9 mouse cellular contexts compared by ENCODE assay signal in genomic region chr16:10565278-10565885, GRCm38 (mm10). TPM values are rescaled to one million over a fixed set of nuclear protein-coding genes. Genes with fewer than 3 reads are reported as not detected.
DNase-seq lines count a peak whose midpoint lies in the region; ATAC-seq and TF ChIP-seq lines count a peak whose summit lies in the region.
"Had no signal": no experiment of that assay in that cellular context is flagged by ENCODE, and none has a peak within 500 bp of the region (broad histone marks: within the 10 kb centered on the region; RNA-seq: fewer than 3 reads in every experiment).

No protein-coding gene starts in this region.

- H3K9me3 ChIP-seq in ES-E14 (ENCODE audit: control insufficient read depth, insufficient read depth, low read depth, low read length) = no peaks in the 10 kb centered on the region
- no peaks in the 10 kb centered on the region for H3K9me3 ChIP-seq in lung, embryonic 14.5 days (ENCODE audit: low read depth, low read length)
- H3K9me3 ChIP-seq: lung, embryonic 15.5 days had no signal

- 35% methylated on average over 4 of the region's 4 CpGs for WGBS in lung, embryonic 14.5 days

- DNase-seq in ES-E14 (ENCODE audit: low read depth, low spot score) = peak; percentile 48
- DNase-seq in brain, embryonic 14.5 days (ENCODE audit: low read depth) = peak; percentile 86
- DNase-seq in fibroblast of lung, adult 2 months (ENCODE audit: low read depth) = peak; percentile 68
- peak; percentile 75 to 81 for DNase-seq in heart, postnatal 14 days
- peak; percentile 48 to 81 for DNase-seq in kidney, postnatal 36 days
- DNase-seq in lung, embryonic 14.5 days = peak; percentile 87
- DNase-seq in ovary, postnatal 14 days (ENCODE audit: low spot score) = peak; percentile 65
- DNase-seq in thymus, postnatal 10 days (ENCODE audit: low spot score in 2 of 2) = peak; percentile 60 to 81

- in situ Hi-C loops in ES-E14 (cut with MboI; ENCODE audit: low sequenced_read_pairs in 2 of 2, unreplicated experiment in 2 of 2) = loop anchor here in 1 of 2 experiments (25.0 kb wide), 1 partner anchor 297 kb away; no protein-coding TSS in a partner anchor

- intact Hi-C loops in heart, postnatal 14 days (cut with DNase I) = no loop called here

- peaks cover 5% of the 10 kb centered on the region; the same call in 1 of the 2 replicates for H3K36me3 ChIP-seq in ES-E14 (ENCODE audit: control insufficient read depth, insufficient read depth, low read length, poor library complexity, severe bottlenecking)
- H3K36me3 ChIP-seq in lung, embryonic 14.5 days (ENCODE audit: insufficient read depth) = peaks cover 23% of the 10 kb centered on the region; the same call in 1 of the 2 replicates

- no peak overlapping the region for H3K4me3 ChIP-seq in ES-E14 (ENCODE audit: insufficient read depth in 1 of 2, low read depth in 1 of 2, low read length in 2 of 2, poor library complexity in 1 of 2, severe bottlenecking in 1 of 2)
- H3K4me3 ChIP-seq in lung, embryonic 14.5 days (ENCODE audit: low read depth, low read length) = no peak overlapping the region
- H3K4me3 ChIP-seq: lung, embryonic 15.5 days had no signal

- no peak overlapping the region for H3K9ac ChIP-seq in ES-E14 (ENCODE audit: insufficient read depth, low read depth, low read length, poor library complexity, severe bottlenecking)
- no peak overlapping the region for H3K9ac ChIP-seq in lung, embryonic 14.5 days
- H3K9ac ChIP-seq: lung, embryonic 15.5 days had no signal

- no peak overlapping the region for H3K27ac ChIP-seq in ES-E14 (ENCODE audit: insufficient read depth, low read depth, low read length, poor library complexity, severe bottlenecking)
- no peak overlapping the region for H3K27ac ChIP-seq in lung, embryonic 14.5 days (ENCODE audit: low read depth)
- H3K27ac ChIP-seq: lung, embryonic 15.5 days had no signal

- peak; percentile 95 for TF ChIP-seq CTCF in brain, embryonic 14.5 days (IDR thresholded peaks at IDR 0.05; ENCODE audit: borderline replicate concordance, extremely low read depth, insufficient read depth, insufficient read length)
- TF ChIP-seq CTCF in lung, embryonic 14.5 days (IDR thresholded peaks at IDR 0.05; ENCODE audit: low read depth) = peak; percentile 95

- ATAC-seq in lung, embryonic 14.5 days (ENCODE audit: insufficient read depth) = peak; percentile 75

- H3K4me2 ChIP-seq in lung, embryonic 14.5 days = no peak overlapping the region
- H3K4me2 ChIP-seq: lung, embryonic 15.5 days had no signal

- no peaks in the 10 kb centered on the region for H3K27me3 ChIP-seq in lung, embryonic 14.5 days (ENCODE audit: insufficient read depth, low read length)
- H3K27me3 ChIP-seq: lung, embryonic 15.5 days had no signal

- no peak for TF ChIP-seq POLR2A in brain, embryonic 14.5 days (IDR thresholded peaks at IDR 0.05; ENCODE audit: borderline replicate concordance, extremely low read depth, insufficient read depth, insufficient read length, poor library complexity, severe bottlenecking)

- no peaks in the 10 kb centered on the region for H3K4me1 ChIP-seq in ES-E14 (ENCODE audit: control insufficient read depth in 2 of 2, insufficient read depth in 2 of 2, low read length in 2 of 2, poor library complexity in 1 of 2)
- H3K4me1 ChIP-seq in lung, embryonic 14.5 days (ENCODE audit: insufficient read depth) = no peaks in the 10 kb centered on the region
- H3K4me1 ChIP-seq: lung, embryonic 15.5 days had no signal

TF ChIP-seq in ES-E14, 5 proteins besides CTCF, POLR2A, EP300 and RAD21:
- TF ChIP-seq MAFK (IDR thresholded peaks at IDR 0.05; ENCODE audit: insufficient read depth, low read depth, low read length) (no peak), ZC3H11A (IDR thresholded peaks at IDR 0.05; ENCODE audit: borderline replicate concordance, low read depth, low read length) (peak; percentile 77; the same call in 1 of the 2 replicates)

RNA-seq across cellular contexts. Expression of gene Clec16a, which starts 20.2 kb away (rescaled TPM):
- 14.6 and 16.2 TPM in 2 replicates for total RNA-seq in ES-E14 (2012; rRNA removed)
- 27.8 and 39.3 TPM in 2 replicates for polyA plus RNA-seq in brain, embryonic 14.5 days (2012; rRNA removed)
- 10 to 100 TPM; 46.0 to 50.7 TPM for total RNA-seq in heart, postnatal 14 days (2021)
- 26.8 and 27.4 TPM in 2 replicates for polyA plus RNA-seq in lung, embryonic 14.5 days (2014; fragmentation: Nextera tagmentation; extraction: Ambion mirVana)

RNA-seq across cellular contexts. Expression of gene Dexi, which starts 22.5 kb away (rescaled TPM):
- total RNA-seq in ES-E14 (2012; rRNA removed) = 5.8 TPM in 2 replicates
- polyA plus RNA-seq in brain, embryonic 14.5 days (2012; rRNA removed) = 36.2 and 50.3 TPM in 2 replicates
- 10 to 100 TPM; 29.4 to 32.5 TPM for total RNA-seq in heart, postnatal 14 days (2021)
- polyA plus RNA-seq in lung, embryonic 14.5 days (2014; fragmentation: Nextera tagmentation; extraction: Ambion mirVana) = 29.0 and 32.2 TPM in 2 replicates
